Mouse (Mus musculus) forebrain, embryonic 14.5 days (tissue): Measurements from ENCODE around the gene Pdcd4. TPM values are rescaled to one million over a fixed set of nuclear protein-coding genes. Genes with fewer than 3 reads are reported as not detected.
"Not testable (repeated sequence)": the region's sequence is repeated elsewhere in the genome, so short reads cannot be mapped to it uniquely, and the experiment has no call there.

ENCODE experiments used
- ATAC-seq: fragments of 200-750 bp; cut with Nextera tagmentation; 2 replicates; pipeline ENCODE4 v1.8.0; 2017; ENCODE audit warnings: mild to moderate bottlenecking, moderate library complexity
- DNase-seq: peaks from one replicate; pipeline ENCODE4 v3.0.0-alpha.2; 2015; ENCODE audit warnings: low spot score
- H3K27ac ChIP-seq: fragments of 300-500 bp; sonication (generic); 2 replicates; pipeline ENCODE4 v1.5.1; 2014; ENCODE audit warnings: low read depth, mild to moderate bottlenecking, control low read depth, low read length, moderate library complexity
- H3K27me3 ChIP-seq: fragments of 300-500 bp; sonication (generic); replicated peaks from 2 replicates; pipeline ENCODE4 v1.6.1; 2014; ENCODE audit warnings: low read length, control low read depth, mixed read lengths; ENCODE audit not compliant: control insufficient read depth, insufficient read depth
- H3K36me3 ChIP-seq: fragments of 300-500 bp; sonication (generic); 2 replicates; pipeline ENCODE4 v1.6.1; 2014; ENCODE audit warnings: low read length, control low read depth; ENCODE audit not compliant: control insufficient read depth, insufficient read depth
- H3K4me1 ChIP-seq: fragments of 300-500 bp; sonication (generic); 2 replicates; pipeline ENCODE4 v1.6.1; 2014; ENCODE audit warnings: antibody characterized with exemption, low read length, control low read depth; ENCODE audit not compliant: control insufficient read depth, insufficient read depth
- H3K4me2 ChIP-seq: fragments of 300-500 bp; sonication (generic); 2 replicates; pipeline ENCODE4 v1.6.1; 2014; ENCODE audit warnings: mild to moderate bottlenecking, control low read depth, low read length
- H3K4me3 ChIP-seq: fragments of 300-500 bp; sonication (generic); 2 replicates; pipeline ENCODE4 v1.5.1; 2014; ENCODE audit warnings: low read depth, low read length, control low read depth
- H3K9ac ChIP-seq: fragments of 300-500 bp; sonication (generic); 2 replicates; pipeline ENCODE4 v1.6.1; 2014; ENCODE audit warnings: mild to moderate bottlenecking, low read length, control low read depth, moderate library complexity
- H3K9me3 ChIP-seq: fragments of 300-500 bp; sonication (generic); replicated peaks from 2 replicates; pipeline ENCODE4 v1.6.1; 2016; ENCODE audit warnings: low read length, control low read depth, mixed read lengths; ENCODE audit not compliant: control insufficient read depth
- WGBS: fragments of 180-500 bp; shearing (Covaris S2); extraction: QIAGEN DNeasy Blood & Tissue Kit; methylation state at CpG from one replicate; pipeline ENCODE4 v1.1.7; 2014; 5-methylcytosine and 5-hydroxymethylcytosine counted together
- polyA plus RNA-seq: library from polyadenylated mRNA; unstranded; fragments of >200 nt; fragmentation: Nextera tagmentation; extraction: Ambion mirVana; gene quantifications from 2 replicates; pipeline ENCODE4 v1.2.1, GENCODE M21; 2014

The Pdcd4 gene
- polyA plus RNA-seq, 1 experiment from 2014 or later: 62.1 TPM

GRCm38 (mm10) chr19:53902739-53903487, 10.9 kb downstream of the Pdcd4 start:
- Histone ChIP-seq H3K4me1 (peaks cover 15% of the 10 kb centered on the region), H3K4me2 (peak overlapping the region; percentile 70), H3K9ac (peak overlapping the region; percentile 92), H3K27ac (peak overlapping the region; percentile 91), H3K27me3 (no peaks in the 10 kb centered on the region), H3K9me3 (no peaks in the 10 kb centered on the region), H3K36me3 (0 out of 2 replicates have a peak, but pooled peaks cover under 1% of the 10 kb centered on the region), H3K4me3 (peak overlapping the region; percentile 95)
- DNase-seq: peak; percentile 99
- under 1% methylated on average over 57 of the region's 61 CpGs for WGBS
- peak; percentile 99 for ATAC-seq

GRCm38 (mm10) chr19:53903507-53904321, 11.7 kb downstream of the Pdcd4 start:
- WGBS: under 1% methylated on average over 64 of the region's 83 CpGs
- DNase-seq: peak; percentile 73
- peak; percentile 75 for ATAC-seq
- Histone ChIP-seq H3K27ac (peak overlapping the region; percentile 91), H3K36me3 (0 out of 2 replicates have a peak, but pooled peaks cover 5% of the 10 kb centered on the region), H3K9me3 (no peaks in the 10 kb centered on the region), H3K27me3 (no peaks in the 10 kb centered on the region), H3K9ac (peak overlapping the region; percentile 92), H3K4me3 (peak overlapping the region; percentile 95), H3K4me1 (peaks cover 15% of the 10 kb centered on the region), H3K4me2 (peak overlapping the region; percentile 70)

- 54% methylated on average over 7 of the region's 7 CpGs for WGBS
- DNase-seq (no peak), ATAC-seq (no peak)
- peak overlapping the region; percentile 92 for H3K9ac ChIP-seq
- peak overlapping the region; percentile 95 for H3K4me3 ChIP-seq
- H3K27me3 ChIP-seq: no peaks in the 10 kb centered on the region
- H3K4me1 ChIP-seq: peaks cover 15% of the 10 kb centered on the region
- H3K27ac ChIP-seq: no peak overlapping the region
- peak overlapping the region; percentile 70 for H3K4me2 ChIP-seq
- peaks cover 14% of the 10 kb centered on the region for H3K36me3 ChIP-seq
- no peaks in the 10 kb centered on the region for H3K9me3 ChIP-seq
Observed at GRCm38 (mm10) chr19:53904833-53905480, 12.9 kb downstream of the Pdcd4 start.

GRCm38 (mm10) chr19:53906033-53906702, 14.1 kb downstream of the Pdcd4 start:
- ATAC-seq (no peak), DNase-seq (no peak)
- Histone ChIP-seq H3K27ac (no peak overlapping the region), H3K4me3 (no peak overlapping the region), H3K36me3 (peaks cover 17% of the 10 kb centered on the region), H3K4me2 (peak overlapping the region; percentile 70; the same call in 1 of the 2 replicates), H3K4me1 (peaks cover 15% of the 10 kb centered on the region), H3K9me3 (no peaks in the 10 kb centered on the region), H3K27me3 (no peaks in the 10 kb centered on the region), H3K9ac (no peak overlapping the region)
- WGBS: 69% methylated on average over 6 of the region's 6 CpGs

GRCm38 (mm10) chr19:53906703-53907070, 14.7 kb downstream of the Pdcd4 start:
- Histone ChIP-seq H3K36me3 (peaks cover 21% of the 10 kb centered on the region), H3K4me1 (peaks cover 15% of the 10 kb centered on the region)
- H3K27me3 ChIP-seq, H3K4me3 ChIP-seq, H3K9ac ChIP-seq, H3K27ac ChIP-seq, H3K4me2 ChIP-seq, H3K9me3 ChIP-seq, ATAC-seq, DNase-seq: not testable (repeated sequence)

GRCm38 (mm10) chr19:53914950-53915349, 22.9 kb downstream of the Pdcd4 start:
- DNase-seq (no peak), ATAC-seq (no peak)
- 94% methylated on average over 4 of the region's 4 CpGs for WGBS
- H3K36me3 ChIP-seq: peaks cover 83% of the 10 kb centered on the region
- no peak overlapping the region for H3K4me2 ChIP-seq
- no peak overlapping the region for H3K27ac ChIP-seq
- H3K9ac ChIP-seq: no peak overlapping the region
- H3K9me3 ChIP-seq: no peaks in the 10 kb centered on the region
- H3K4me1 ChIP-seq: no peaks in the 10 kb centered on the region
- no peaks in the 10 kb centered on the region for H3K27me3 ChIP-seq
- H3K4me3 ChIP-seq: no peak overlapping the region

- H3K4me2 ChIP-seq: no peak overlapping the region
- peaks cover 83% of the 10 kb centered on the region for H3K36me3 ChIP-seq
- no peaks in the 10 kb centered on the region for H3K9me3 ChIP-seq
- H3K9ac ChIP-seq: no peak overlapping the region
- H3K27ac ChIP-seq: no peak overlapping the region
- no peaks in the 10 kb centered on the region for H3K27me3 ChIP-seq
- H3K4me1 ChIP-seq: no peaks in the 10 kb centered on the region
- no peak overlapping the region for H3K4me3 ChIP-seq
- WGBS: 93% methylated on average over 10 of the region's 10 CpGs
- no peak for ATAC-seq
- no peak for DNase-seq
Observed at GRCm38 (mm10) chr19:53919541-53919940, 27.5 kb downstream of the Pdcd4 start.

GRCm38 (mm10) chr19:53921996-53922395, 30.0 kb downstream of the Pdcd4 start:
- not testable (repeated sequence) for H3K27me3 ChIP-seq, ATAC-seq, H3K4me1 ChIP-seq, H3K27ac ChIP-seq, H3K9me3 ChIP-seq, H3K4me2 ChIP-seq, DNase-seq, H3K4me3 ChIP-seq, H3K9ac ChIP-seq
- peaks cover 77% of the 10 kb centered on the region for H3K36me3 ChIP-seq
- WGBS: 83% methylated on average over 3 of the region's 3 CpGs
